Mouse (Mus musculus) right cerebral cortex, adult 2 months (tissue): ENCODE measurements around the gene Ooep.
A peak's percentile ranks its signal among the peaks of the same experiment; 100 is the strongest.
"Not testable (repeated sequence)": the region's sequence is repeated elsewhere in the genome, so short reads cannot be mapped to it uniquely, and the experiment has no call there.

Experiments used
- DNase-seq, 2 experiments: peaks; one replicate each; pipeline ENCODE4 v3.0.0; 2021 to 2022; ENCODE audit warnings: low spot score in 2 of 2

Ooep gene

GRCm38 (mm10) chr9:78367959-78368358 lies 10.6 kb downstream of the Ooep start, which contains the start of gene Dppa5a:
Gene Dppa5a, minus strand, starts transcription at chr9:78368177.
- DNase-seq = not testable (repeated sequence)

DNA sequence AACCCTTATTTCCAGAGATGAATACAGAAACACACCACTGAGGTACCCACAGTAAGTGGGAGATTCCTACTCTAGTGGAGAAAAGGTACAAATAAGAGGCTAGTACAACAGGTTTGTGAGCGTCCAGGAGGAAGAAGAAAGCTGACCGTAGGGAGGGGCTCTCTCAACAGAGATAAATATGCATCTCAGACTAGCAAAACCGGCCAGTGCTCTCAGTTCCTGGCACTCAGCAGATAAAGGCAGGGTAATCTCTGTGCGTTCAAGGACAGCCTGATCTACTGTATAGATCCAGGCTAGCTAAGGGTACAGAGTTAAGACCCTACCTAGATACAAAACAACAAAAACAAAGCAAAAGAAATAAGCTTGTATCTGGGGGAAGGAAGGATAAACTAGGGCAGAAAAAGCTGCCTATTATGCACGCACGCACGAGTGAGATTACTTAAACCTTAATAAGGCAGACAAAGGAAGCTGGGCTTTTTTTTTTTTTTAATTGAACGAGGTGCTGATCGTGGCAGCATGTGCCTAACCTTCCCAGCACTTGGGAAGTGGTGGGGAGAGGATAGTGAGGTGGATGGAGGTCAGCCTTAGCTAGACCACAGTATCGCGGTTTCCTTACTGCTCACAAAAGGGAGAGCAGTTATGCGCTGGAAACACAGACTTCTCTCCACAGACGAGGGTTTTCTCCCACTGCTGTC lies 12.5 kb downstream of the Ooep start:
- no peak for DNase-seq

- DNase-seq = no peak
Measured at GRCm38 (mm10) chr9:78364701-78365100, 13.8 kb downstream of the Ooep start.

GRCm38 (mm10) chr9:78363374-78363773 lies 15.2 kb downstream of the Ooep start:
- no peak for DNase-seq

- DNase-seq = no peak
Measured at GRCm38 (mm10) chr9:78360484-78360872, 18.0 kb downstream of the Ooep start.

DNA sequence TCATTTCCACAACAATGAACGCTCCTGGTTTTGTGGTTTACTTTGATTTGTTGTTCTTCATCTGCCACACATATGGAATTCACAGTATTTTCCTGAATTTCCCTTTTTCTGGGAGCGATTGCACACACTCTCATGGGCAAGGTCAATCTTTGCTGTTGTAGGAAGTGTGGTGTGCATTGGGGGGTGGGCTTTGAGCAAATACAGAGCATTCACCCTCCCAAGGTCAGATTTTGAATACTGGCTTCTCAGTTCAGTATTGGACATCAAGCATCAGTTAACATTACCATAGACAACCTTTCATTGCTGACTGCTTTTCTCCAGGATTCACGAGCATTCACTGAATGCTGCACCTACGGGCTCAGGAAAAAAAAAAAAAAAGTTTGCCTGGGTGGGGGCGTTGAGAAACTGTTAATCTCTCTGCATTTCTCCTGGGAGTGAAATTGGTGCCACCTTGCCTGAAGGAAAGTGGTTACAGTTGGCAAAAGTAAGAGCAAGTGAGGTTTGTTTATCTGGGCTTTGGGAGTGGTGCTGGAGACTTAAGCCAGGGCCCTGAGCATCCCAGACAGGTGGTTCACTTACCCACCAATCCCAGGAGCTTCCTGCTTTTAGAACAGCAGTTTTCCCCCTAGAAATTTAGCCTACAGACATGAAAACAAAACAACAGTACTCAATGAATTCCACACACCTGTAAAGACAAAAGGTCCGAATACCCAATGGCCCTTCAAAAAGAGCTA lies 18.6 kb downstream of the Ooep start:
- no peak for DNase-seq

GRCm38 (mm10) chr9:78358053-78358452 lies 20.5 kb downstream of the Ooep start:
- DNase-seq = peak; percentile 33 to 70

DNA sequence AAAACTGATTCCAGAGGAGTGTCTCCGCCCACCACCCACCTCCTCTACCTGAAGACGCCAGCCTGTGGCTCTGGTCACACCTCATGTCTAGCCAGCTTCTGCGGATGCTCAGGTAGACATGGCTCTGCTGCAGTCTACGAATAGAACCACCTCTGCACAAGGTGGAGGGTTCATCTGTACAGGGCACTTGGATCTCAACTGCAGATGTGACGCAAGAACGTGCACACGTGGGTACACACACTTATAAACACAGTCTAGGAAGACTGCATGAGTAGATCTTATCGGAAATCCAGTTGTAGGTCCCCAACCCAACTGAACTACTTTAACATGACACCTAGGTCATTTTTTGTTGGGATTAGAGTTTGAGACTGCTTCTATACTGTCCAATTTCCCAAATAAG lies 22.9 kb downstream of the Ooep start, which contains the start of gene Gsta2:
Gene Gsta2, minus strand, starts transcription at position 178 of the 400 bp plus-strand sequence.
- DNase-seq = no peak

GRCm38 (mm10) chr9:78354665-78355578 lies 23.6 kb downstream of the Ooep start:
- no peak for DNase-seq

GRCm38 (mm10) chr9:78351504-78352220 lies 26.9 kb downstream of the Ooep start:
- DNase-seq = no peak

GRCm38 (mm10) chr9:78350007-78350406 lies 28.5 kb downstream of the Ooep start:
- not testable (repeated sequence) for DNase-seq

DNA sequence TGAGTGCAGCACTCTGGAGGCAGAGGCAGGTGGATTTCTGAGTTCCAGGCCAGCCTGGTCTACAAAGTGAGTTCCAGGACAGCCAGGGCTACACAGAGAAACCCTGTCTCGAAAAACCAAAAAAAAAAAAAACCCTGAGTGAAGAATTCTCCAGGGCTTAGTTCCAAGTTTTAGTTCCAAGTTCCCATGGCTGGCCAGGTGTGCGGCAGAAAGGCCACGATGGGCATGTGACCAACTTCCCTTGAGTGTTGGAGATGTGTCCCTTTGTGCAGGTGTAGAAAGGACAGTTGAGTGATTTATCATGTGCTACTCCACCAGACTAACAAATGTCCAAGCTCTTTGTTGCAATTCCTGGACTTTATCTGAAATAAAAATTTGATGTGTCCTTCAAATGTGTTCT lies 29.4 kb downstream of the Ooep start:
- not testable (repeated sequence) for DNase-seq

GRCm38 (mm10) chr9:78348206-78349004 lies 30.1 kb downstream of the Ooep start:
- not testable (repeated sequence) for DNase-seq

- no peak for DNase-seq
Measured at GRCm38 (mm10) chr9:78347004-78347403, 31.5 kb downstream of the Ooep start.

DNA sequence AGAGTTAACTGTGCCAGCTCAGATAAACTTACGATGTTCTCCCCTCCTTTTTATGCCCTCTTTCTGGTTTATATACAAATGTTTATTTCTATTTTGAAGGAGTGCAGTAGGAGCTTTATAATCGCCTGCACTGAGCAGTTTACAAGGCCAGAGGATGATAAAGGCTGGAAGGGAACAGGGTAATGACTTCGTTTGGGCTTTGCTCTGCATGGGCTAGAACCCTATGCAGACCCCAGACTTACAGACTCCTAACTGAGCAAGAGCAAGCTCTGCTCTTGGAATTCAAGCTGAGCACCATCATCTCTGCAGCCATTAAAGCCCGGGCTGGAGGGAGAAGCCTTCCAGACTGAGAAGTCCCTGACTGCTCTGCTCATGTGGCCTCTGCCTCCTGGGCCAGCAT lies 33.3 kb downstream of the Ooep start:
- not testable (repeated sequence) for DNase-seq

- DNase-seq = not testable (repeated sequence)
Measured at GRCm38 (mm10) chr9:78343055-78343454, 35.5 kb downstream of the Ooep start.

- not testable (repeated sequence) for DNase-seq
Measured at GRCm38 (mm10) chr9:78342494-78342893, 36.0 kb downstream of the Ooep start.

GRCm38 (mm10) chr9:78340324-78340723 lies 38.2 kb downstream of the Ooep start:
- DNase-seq = peak; percentile 13 to 36

GRCm38 (mm10) chr9:78337050-78337449 lies 41.5 kb downstream of the Ooep start:
- not testable (repeated sequence) for DNase-seq

DNA sequence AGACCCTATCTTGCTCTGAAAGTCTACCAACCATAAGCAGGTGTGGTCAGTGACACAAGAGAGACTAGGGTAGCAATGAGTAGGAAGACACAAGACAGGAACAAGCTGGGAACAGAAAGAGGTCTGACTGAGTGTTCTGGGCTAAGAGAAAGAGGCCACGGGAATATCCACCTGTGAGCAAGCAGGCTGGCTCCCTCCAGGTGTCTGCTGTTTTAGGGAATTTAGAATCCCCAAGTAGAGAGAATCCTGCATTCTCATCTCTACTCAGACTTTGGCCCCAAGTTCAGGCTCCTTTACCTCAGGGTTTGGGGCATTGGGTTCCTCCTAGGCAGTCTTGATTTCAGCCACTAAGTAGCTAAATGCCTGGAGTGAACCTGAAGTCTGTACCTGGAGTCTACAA lies 51.2 kb downstream of the Ooep start, which contains the start of gene Omt2b:
Gene Omt2b, plus strand, starts transcription at position 301 of the 400 bp plus-strand sequence.
- DNase-seq = not testable (repeated sequence)
